Mouse (Mus musculus) liver, adult (tissue): ENCODE data around the gene Zmiz1.
A peak's percentile ranks its signal among the peaks of the same experiment; 100 is the strongest.

Source experiments
- GATA4 ChIP-seq: IDR thresholded peaks from 2 replicates; pipeline ENCODE4 v1.6.1; 2014; ENCODE audit warnings: mild to moderate bottlenecking, low read length; ENCODE audit not compliant: insufficient replicate concordance

Zmiz1 gene

GRCm38 (mm10) chr14:25492567-25493279 is 33.7 kb downstream of the Zmiz1 start:
- no peak for TF ChIP-seq GATA4

- TF ChIP-seq GATA4, result peak; percentile 25; the same call in 1 of the 2 replicates
Measured at GRCm38 (mm10) chr14:25493301-25494241, 34.6 kb downstream of the Zmiz1 start.

GRCm38 (mm10) chr14:25494778-25495177 is 35.8 kb downstream of the Zmiz1 start:
- no peak for TF ChIP-seq GATA4

GRCm38 (mm10) chr14:25496116-25496515 is 37.1 kb downstream of the Zmiz1 start:
- no peak for TF ChIP-seq GATA4

GRCm38 (mm10) chr14:25496989-25497388 is 38.0 kb downstream of the Zmiz1 start:
- TF ChIP-seq GATA4, result no peak

GRCm38 (mm10) chr14:25497596-25497995 is 38.6 kb downstream of the Zmiz1 start:
- no peak for TF ChIP-seq GATA4

- TF ChIP-seq GATA4, result no peak
Measured at GRCm38 (mm10) chr14:25498367-25498766, 39.4 kb downstream of the Zmiz1 start.

GRCm38 (mm10) chr14:25499526-25499925 is 40.5 kb downstream of the Zmiz1 start:
- TF ChIP-seq GATA4, result no peak

- no peak for TF ChIP-seq GATA4
Measured at GRCm38 (mm10) chr14:25500511-25501120, 41.6 kb downstream of the Zmiz1 start.

GRCm38 (mm10) chr14:25501481-25501880 is 42.5 kb downstream of the Zmiz1 start:
- TF ChIP-seq GATA4, result no peak

- TF ChIP-seq GATA4, result no peak
Measured at GRCm38 (mm10) chr14:25502355-25502754, 43.4 kb downstream of the Zmiz1 start.

- TF ChIP-seq GATA4, result no peak
Measured at GRCm38 (mm10) chr14:25504241-25504640, 45.3 kb downstream of the Zmiz1 start.

- peak; percentile 58; the same call in 1 of the 2 replicates for TF ChIP-seq GATA4
Measured at GRCm38 (mm10) chr14:25505201-25505671, 46.3 kb downstream of the Zmiz1 start.

GRCm38 (mm10) chr14:25508111-25508756 is 49.2 kb downstream of the Zmiz1 start:
- TF ChIP-seq GATA4, result no peak

- TF ChIP-seq GATA4, result no peak
Measured at GRCm38 (mm10) chr14:25508757-25509139, 49.8 kb downstream of the Zmiz1 start.
